Mouse (Mus musculus) erythroblast, embryonic 14.5 days (primary cell): ENCODE results near the gene Cdk1.

ENCODE experiments used
- GATA1 ChIP-seq: IDR thresholded peaks from 2 replicates; pipeline ENCODE4 v1.6.1; 2012; ENCODE audit warnings: low read length, inconsistent platforms, mixed read lengths
- TAL1 ChIP-seq: IDR thresholded peaks from 3 replicates; pipeline ENCODE4 v1.6.1; 2012; ENCODE audit warnings: low read length, inconsistent platforms, mixed read lengths

DNA sequence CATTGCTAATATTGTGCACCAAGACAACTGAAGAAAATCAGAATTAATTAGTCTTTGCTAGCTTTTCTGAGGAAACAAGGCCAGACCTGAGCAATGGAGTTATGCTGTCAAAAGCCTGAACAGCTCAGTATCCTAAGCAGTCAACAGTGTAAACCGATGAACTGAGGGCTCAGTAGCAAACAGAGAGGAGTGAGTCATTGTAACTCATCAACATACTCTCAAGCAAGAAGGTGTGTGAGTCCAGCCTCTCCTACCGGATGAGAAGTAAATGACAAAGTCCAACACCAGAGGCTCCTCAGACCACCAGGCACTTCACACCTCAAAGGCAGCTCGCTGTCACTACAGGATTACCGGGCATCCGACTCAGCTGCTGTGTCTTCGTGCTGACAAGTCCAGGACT lies 12.7 kb downstream of the Cdk1 start:
- TF ChIP-seq TAL1 (no peak), GATA1 (no peak)
